Mouse (Mus musculus) CD4-positive helper T cell, adult 2 months (primary cell): Measurements from ENCODE around the gene C2cd3.
A peak's percentile ranks its signal among the peaks of the same experiment; 100 is the strongest.
"Not testable (repeated sequence)": the region's sequence is repeated elsewhere in the genome, so short reads cannot be mapped to it uniquely, and the experiment has no call there.

ENCODE experiments used
- DNase-seq: peaks from one replicate; pipeline ENCODE4 v3.0.0-alpha.2; 2012; ENCODE audit warnings: low read depth, missing footprints, low spot score

C2cd3 gene

GRCm38 (mm10) chr7:100470796-100471406 is 98.9 kb downstream of the C2cd3 start:
- no peak for DNase-seq

DNA sequence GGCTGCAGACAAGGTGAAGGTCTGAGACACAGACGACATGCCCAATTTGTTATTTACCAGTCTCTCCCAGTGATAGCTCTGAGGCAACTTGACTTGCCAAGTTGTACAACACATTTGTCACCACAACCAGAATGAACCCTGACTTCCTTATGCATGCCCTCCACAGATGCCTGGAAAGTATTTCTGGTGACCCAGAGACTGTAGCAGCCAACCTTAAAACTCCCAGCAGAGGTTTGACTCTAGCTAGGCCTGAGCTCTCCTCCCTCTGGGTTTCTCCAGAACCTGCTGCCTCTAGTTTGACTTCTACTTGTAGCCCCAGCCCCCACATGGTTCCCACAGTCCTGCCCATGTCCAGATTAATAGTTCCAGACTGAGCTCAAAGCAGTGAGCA is 99.4 kb downstream of the C2cd3 start:
- no peak for DNase-seq

DNA sequence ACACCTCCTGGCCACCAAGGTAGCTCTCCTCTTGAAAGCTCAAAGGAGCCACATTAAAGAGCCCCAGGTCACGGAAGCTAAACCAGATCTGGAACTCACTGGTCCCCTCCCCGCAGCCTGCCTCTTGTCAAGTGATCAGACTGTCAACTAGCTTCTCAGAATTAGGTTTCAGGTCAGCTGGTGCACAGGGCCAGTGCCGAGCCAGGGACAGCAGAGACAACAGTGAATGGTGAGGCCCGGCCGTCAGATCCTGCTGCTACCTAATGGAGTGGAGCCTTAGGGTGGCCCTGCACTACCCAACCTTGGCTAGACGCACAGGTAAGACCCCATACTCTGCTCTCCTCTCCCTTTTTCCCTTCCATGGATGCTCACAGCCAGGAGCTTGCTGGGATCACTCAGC is 100.7 kb downstream of the C2cd3 start, which contains the start of gene Ucp3:
TSS of gene Ucp3 (plus strand) at position 214 of the 400 bp plus-strand sequence.
- no peak for DNase-seq

DNA sequence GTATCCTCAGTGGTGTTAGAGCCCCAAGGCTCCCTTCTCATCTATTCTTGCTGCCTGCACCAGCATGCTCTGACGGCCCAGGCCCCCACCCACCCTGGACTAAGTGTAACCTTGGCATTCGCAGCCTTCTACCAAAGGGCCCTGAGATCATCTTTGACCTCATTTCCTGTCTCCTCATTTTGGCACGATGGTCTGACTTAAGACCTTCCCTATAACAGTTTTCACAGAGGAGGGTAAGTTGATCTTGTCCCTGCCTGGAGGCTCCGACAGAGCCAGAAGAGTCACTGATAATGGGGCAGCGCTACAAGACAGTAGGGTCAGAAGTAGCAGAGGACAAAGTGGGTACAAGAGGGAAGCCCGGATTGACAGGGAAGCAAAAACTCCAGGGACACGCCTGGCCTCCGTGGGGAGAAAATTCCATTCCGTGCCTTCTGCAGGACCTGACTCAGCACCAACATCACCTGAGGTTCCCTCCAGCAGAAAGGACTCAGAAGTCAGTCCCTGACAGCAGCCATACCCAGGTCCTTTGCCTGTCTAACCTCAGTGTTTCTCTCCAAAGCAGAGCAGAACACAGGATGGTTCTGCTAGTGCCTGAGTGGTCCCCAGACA is 101.9 kb downstream of the C2cd3 start:
- no peak for DNase-seq

GRCm38 (mm10) chr7:100474680-100475079 is 102.6 kb downstream of the C2cd3 start:
- no peak for DNase-seq

GRCm38 (mm10) chr7:100479100-100479822 is 107.2 kb downstream of the C2cd3 start:
- no peak for DNase-seq

- DNase-seq: no peak
Observed at GRCm38 (mm10) chr7:100479823-100480164, 107.8 kb downstream of the C2cd3 start.

GRCm38 (mm10) chr7:100480175-100480574 is 108.1 kb downstream of the C2cd3 start:
- no peak for DNase-seq

DNA sequence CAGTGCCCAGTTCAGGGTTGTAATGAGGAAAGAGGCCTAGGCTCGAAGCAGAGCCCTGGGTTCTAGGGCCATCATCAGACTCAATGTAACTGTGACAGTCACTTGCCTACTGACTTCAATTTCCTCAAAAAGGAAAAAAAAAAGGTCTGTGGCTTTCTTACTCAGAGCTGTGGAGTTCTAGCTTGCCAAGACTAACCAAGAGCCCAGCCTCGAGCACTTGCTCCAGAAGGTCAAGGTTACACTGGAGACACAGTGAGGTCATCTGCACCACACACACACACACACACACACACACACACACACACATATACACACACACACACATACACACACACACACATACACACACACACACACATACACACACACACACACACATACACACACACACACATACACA is 110.0 kb downstream of the C2cd3 start:
- not testable (repeated sequence) for DNase-seq

DNA sequence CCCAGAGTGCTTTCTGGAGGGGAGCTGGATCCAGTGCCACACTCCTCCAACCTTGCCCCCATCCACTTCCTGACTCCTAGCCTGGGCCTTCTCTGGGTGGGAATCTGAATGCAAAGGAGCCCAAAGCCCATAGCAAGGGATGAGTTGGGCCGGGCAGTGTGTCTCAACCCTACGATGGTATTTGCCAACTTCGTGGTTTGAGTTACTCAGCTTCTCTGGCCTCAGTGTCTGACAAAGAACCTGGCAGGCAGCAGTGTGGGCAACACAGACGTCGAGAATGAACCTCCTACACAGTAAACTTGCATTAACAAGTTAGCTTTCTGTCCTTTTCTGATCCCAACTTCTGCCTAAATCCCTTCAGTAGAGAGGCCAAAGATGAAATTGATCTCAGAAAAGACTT is 112.5 kb downstream of the C2cd3 start:
- no peak for DNase-seq

DNA sequence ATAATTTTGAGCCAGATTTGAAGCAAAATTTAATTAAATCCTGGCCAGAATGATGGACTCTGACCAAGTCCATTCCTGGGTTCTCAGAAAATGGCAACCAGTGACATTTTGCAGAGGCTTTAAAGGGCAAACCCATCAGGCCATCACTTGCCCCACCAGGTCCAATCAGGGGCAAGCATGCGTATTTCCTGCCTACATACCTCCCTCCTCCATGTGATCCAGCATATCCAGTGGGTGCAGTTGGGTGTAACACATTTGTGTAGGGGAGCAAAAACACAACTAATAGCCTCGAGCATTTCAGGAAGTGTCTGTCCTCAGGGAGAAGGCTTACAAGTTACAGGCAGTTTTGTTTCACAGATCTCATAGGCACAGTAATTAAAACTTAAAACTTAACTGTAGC is 115.3 kb downstream of the C2cd3 start:
- no peak for DNase-seq

GRCm38 (mm10) chr7:100488474-100489048 is 116.5 kb downstream of the C2cd3 start:
- no peak for DNase-seq

DNA sequence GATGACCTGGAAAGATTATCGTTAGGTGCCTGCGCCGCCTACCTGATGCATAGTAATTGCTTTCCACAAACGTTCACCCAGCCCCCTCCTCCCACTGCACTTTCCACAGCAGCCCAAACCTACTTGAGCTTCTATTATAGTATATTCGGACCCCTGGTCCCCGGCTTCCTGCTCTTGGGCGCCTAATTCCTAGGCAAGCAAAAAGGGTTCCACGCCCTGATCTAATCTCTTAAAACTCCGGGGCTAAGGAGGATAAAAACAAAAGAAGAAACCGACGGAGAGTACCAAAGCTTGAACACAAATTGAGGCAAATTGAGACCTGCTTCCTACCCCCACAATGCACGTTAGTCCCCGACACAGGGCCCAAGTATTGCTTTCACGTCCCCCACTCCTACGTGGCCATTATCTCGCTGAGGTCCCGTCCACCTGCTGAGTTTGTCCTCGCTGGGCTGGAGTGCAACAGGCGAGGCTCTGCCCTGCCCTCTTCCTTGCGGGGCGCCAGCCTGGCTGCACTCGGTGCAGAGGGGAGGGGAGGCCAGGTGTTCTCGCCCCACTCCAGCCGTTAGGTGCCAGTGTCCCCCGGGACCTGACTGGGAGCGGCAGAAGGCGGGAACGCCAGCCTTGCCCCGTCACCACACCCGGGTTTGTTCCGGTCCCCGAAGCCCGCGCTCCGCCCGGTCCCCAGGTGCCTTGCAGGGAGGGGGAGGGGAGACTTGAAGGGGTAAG is 120.5 kb downstream of the C2cd3 start:
- DNase-seq: peak; percentile 63

DNA sequence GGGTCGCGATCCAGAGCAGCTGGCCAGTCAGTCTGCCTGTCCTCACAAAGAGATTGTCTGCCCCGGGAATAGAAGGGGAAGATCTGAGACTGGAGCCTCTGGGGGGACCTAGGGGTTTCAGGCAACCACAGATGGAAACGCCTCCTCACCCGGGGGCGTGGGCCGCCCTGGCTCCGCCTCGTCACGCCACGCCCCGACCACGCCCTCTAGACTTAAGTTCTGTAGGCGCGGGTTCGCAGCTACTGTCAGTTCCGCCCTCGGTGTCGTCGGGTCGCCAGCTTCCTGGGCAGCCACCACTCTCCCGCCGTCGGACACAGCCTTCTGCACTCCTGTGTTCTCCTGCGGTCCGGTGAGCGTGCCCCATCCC is 121.1 kb downstream of the C2cd3 start, which contains the start of gene Ucp2:
TSS of gene Ucp2 (plus strand) at position 221 of the 367 bp plus-strand sequence.
- peak; percentile 95 for DNase-seq

- peak; percentile 83 for DNase-seq
Observed at GRCm38 (mm10) chr7:100493484-100494414, 121.7 kb downstream of the C2cd3 start.

DNA sequence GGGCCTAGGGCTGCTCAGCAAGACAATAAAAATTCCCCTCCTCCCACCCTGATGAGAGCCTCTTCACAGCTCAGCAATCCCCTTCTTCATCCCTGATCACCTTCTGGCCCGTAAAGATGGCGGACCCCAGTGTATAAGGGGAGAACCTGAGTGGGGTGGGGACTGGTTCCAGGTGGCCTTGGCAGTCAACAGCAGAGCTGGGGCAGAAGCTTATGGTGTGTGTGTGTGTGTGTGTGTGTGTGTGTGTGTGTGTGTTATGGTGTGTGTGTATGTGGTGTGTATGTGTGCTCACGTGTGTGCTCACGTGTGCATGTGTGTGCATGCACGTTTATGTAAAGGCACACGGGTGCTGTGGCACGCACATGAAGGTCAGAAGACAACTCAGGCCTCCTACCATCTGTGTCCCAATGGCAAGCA is 122.4 kb downstream of the C2cd3 start:
- peak; percentile 74 for DNase-seq

DNA sequence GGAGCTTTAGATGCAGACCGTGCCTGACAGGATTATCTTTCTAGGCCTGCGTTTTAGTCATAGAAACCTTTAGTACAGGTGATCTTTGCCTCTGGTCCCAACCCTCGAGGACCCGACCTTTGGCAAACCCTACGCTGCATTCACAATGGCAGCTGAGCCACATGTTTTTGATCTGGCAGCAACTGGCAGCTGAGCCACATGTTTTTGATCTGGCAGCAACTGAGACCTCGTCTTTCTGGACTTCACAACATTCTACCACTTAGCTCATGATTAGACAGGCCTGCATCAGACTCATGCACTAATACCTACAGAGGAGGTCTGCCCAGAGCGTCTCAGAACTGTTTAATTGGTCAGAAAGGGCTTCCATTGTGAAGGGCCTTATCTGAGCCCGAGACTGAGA is 123.0 kb downstream of the C2cd3 start:
- no peak for DNase-seq

DNA sequence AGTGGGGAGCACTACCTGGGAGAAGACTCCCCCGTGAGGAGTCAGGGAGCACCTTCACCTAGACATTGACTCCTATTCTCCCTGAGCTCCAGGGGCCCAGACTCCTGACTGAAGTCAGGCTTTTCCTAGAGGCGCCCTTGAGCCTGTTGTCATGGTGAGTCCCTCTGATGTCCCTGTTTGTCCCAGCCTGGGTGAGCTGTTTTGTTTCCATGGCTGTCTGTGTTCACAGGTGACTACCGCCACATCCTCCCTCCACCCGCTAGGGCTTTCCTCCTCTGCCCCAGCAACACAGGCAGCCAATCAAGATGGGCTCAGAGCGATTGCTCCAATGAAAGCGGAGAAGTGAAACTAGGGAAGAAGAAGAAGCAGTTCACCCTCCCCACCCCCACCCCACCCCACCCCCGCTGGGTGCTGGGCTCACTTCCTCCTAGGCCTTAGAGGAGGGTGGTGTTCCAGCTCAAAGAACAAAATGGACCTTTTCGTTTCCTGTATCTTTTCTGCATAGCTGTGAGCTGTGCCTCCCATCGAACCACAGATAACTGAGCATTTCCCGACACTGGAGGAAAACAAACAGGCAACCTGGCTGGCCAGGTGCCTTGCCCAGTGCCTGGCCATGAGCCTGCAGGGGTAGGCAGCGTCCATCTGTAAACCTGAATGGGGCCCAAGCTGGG is 123.7 kb downstream of the C2cd3 start:
- peak; percentile 96 for DNase-seq

DNA sequence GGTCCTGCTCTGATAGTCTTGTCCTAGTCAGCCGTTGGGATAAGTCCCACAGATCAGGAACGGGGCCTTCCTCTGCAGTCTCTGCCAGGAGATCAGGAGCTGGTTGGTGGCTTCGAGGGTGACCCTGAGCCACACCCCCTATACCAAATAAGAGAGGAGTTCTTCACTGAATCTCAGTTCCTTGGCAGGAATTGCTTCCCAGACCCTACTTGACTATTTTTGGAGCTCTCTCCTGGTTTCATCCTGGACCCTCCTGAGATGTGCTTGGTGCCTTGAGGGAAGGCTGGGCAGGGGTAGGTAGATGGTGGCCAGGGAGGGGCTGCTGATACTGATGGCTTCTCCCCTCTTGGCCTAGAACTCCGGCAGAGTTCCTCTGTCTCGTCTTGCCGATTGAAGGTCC is 124.3 kb downstream of the C2cd3 start:
- no peak for DNase-seq

DNA sequence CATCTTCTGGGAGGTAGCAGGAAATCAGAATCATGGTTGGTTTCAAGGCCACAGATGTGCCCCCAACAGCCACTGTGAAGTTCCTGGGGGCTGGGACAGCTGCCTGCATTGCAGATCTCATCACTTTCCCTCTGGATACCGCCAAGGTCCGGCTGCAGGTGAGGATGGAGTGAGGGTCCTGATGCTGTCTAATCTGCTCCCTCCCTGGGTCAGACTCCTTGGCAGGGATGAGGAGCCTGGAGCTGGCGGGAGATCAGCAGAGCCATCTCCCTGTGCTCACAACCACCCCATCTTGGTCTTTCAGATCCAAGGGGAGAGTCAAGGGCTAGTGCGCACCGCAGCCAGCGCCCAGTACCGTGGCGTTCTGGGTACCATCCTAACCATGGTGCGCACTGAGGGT is 124.8 kb downstream of the C2cd3 start:
- no peak for DNase-seq
